Mouse (Mus musculus): ENCODE measurements at regions not wholly inside any gene's neighbourhood (a gene's known extent, or its start where the extent isn't known, plus 50 kb on each side); places are given as distances from the start of the nearest gene placed in this dataset.

GRCm38 (mm10) chr3:131795108-131796005, 230.8 kb downstream of the Papss1 start:
- DNase-seq (ENCODE audit: extremely low spot score in 1 of 2, low spot score in 1 of 2): no peak

- no peak for DNase-seq (ENCODE audit: extremely low spot score in 1 of 2, low spot score in 1 of 2)
Measured at GRCm38 (mm10) chr3:131799774-131800173, 235.2 kb downstream of the Papss1 start.

GRCm38 (mm10) chr3:131801551-131801950, 237.0 kb downstream of the Papss1 start:
- DNase-seq (ENCODE audit: extremely low spot score in 1 of 2, low spot score in 1 of 2): no peak

DNA sequence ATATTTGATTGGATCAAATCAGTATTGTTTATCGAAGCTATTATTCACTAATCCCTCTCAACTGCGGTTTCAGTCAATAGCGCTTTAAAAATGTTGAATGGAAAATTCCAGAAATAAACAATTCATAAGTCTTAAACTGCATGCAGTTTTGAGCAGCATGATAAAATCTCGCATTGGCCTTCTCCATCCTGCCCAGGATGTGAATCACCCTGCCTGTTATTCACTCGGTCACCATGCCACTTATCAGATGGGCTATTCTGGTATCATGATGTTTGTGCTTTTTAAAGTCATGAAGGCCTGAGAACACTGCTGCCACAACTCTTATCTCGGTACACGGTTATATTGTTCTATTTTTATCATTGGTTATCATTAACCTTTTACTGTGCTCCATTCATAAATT, 238.3 kb downstream of the Papss1 start:
- DNase-seq (ENCODE audit: extremely low spot score in 1 of 2, low spot score in 1 of 2): no peak

DNA sequence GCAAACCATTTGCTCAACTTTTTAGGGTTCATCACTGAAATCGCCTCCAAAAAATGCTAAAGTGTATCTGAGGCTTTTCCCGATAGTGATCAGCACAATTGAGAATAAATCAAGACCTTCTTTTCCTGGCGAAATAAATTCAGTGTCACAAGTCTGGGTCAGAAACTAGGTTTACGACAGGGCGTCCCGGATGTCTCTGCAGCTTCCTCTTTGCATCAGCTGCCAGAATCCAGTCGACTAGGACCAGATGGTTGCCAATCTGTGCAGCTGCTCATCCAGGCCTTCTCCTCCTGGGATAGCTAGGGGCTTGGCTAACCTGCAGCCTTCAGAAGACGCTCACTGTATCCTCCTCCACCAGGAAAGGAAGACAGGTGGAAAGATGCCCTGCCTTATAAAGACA, 243.6 kb downstream of the Papss1 start:
- DNase-seq (ENCODE audit: extremely low spot score in 1 of 2, low spot score in 1 of 2): peak in 1 of 2 experiments; percentile 23

GRCm38 (mm10) chr3:131812968-131813367, 248.4 kb downstream of the Papss1 start:
- DNase-seq (ENCODE audit: extremely low spot score in 1 of 2, low spot score in 1 of 2): no peak

DNA sequence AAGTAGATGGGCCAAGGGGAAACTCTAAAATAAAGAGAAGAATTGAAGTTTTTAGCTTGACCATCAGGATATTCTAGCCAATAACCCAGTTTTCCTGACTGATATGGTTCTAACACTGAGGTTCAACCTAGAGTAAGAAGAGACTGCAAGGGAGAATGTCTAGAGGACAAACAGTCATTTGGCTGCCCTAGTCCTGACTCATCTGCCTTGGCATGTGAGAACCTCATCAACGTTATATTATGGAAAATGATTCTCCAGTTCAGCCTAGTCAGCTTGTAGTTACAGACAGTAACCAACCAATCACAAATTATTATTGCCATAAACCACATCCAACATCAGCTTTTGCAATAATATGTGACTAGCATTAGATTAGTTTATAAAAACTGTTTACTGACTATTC, 254.2 kb downstream of the Papss1 start:
- no peak for DNase-seq (ENCODE audit: extremely low spot score in 1 of 2, low spot score in 1 of 2)

- no peak for DNase-seq (ENCODE audit: extremely low spot score in 1 of 2, low spot score in 1 of 2)
Measured at GRCm38 (mm10) chr3:131857442-131857841, 227.7 kb upstream of the Dkk2 start.

GRCm38 (mm10) chr3:131859083-131859482, 226.0 kb upstream of the Dkk2 start:
- no peak for DNase-seq (ENCODE audit: extremely low spot score in 1 of 2, low spot score in 1 of 2)

DNA sequence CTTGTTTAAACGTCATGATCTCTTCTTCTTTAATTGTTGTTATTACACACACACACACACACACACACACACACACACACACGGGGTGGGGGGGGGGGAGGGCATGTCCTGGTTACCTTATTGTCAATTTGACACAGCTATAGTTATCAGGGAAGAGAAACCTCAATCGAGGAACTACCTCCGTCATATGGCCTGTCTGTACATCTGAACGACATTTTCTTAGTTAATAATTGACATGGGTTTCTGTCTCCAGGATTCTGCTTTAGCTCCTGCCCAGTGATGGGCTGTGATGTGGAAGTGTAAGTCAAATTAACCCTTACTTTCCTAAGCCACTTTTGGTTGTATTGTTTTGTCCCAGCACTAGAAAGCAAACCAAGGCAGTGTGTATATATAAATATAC, 220.0 kb upstream of the Dkk2 start:
- no peak for DNase-seq (ENCODE audit: extremely low spot score in 1 of 2, low spot score in 1 of 2)

- no peak for DNase-seq (ENCODE audit: extremely low spot score in 1 of 2, low spot score in 1 of 2)
Measured at GRCm38 (mm10) chr3:131867266-131867665, 217.8 kb upstream of the Dkk2 start.

- DNase-seq (ENCODE audit: extremely low spot score in 1 of 2, low spot score in 1 of 2): no peak
Measured at GRCm38 (mm10) chr3:131868219-131868964, 216.7 kb upstream of the Dkk2 start.

DNA sequence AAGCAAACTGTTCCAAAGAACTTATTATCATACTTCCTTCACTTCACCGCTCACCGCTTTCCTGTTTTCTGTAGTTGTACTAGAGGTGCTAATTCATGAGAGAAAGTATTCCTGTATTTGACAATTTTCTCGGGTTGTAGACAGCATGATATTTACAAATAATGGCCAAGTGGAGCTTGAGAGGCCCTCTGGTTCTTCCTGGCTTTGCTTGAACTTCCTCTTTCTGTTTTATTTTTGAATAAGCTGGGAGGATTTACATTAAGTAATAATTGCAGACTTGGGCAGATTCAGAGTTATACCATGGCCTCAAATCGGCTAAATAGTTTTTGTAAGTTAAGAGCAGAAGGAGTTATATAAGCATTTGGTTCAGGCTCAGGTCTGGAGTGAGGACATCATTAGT, 215.8 kb upstream of the Dkk2 start:
- DNase-seq (ENCODE audit: extremely low spot score in 1 of 2, low spot score in 1 of 2): no peak

DNA sequence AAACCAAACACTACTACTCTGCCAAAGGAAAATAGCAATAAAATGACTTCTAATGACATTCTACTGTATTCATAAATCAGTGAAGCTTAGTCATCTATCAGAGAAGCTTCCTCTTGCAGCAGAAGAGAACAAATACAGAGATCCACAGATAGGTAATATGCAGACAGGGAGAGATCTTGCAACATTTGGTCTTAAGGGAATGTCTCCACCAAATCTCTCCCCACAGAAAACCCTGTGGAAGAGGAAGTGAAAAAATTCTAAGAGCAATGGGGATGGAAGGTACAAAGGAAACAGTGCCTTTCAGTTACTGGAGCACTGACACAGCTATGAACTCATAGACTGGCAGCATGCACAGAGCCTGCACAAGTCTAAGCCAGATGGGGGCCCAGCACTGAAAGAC, 202.4 kb upstream of the Dkk2 start:
- DNase-seq (ENCODE audit: extremely low spot score in 1 of 2, low spot score in 1 of 2): no peak

DNA sequence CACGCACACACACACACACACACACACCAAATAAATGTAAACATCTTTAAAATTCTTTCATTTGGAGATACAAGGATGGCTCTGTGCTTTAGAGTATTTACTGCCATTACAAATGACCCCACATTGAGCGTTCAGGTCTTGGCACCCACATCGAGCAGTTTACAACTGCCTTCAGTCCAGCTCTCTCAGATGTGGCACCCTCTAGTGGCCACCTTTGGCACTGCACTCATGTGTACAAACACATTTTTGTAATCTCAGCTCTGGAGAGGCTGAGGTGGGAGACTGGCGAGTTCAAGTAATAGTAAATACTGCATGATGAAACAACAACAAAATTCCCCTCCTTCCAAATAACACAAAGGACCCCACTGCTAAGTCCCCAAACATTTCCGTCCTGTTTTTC, 198.6 kb upstream of the Dkk2 start:
- DNase-seq (ENCODE audit: extremely low spot score in 1 of 2, low spot score in 1 of 2): peak in 1 of 2 experiments; percentile 24

DNA sequence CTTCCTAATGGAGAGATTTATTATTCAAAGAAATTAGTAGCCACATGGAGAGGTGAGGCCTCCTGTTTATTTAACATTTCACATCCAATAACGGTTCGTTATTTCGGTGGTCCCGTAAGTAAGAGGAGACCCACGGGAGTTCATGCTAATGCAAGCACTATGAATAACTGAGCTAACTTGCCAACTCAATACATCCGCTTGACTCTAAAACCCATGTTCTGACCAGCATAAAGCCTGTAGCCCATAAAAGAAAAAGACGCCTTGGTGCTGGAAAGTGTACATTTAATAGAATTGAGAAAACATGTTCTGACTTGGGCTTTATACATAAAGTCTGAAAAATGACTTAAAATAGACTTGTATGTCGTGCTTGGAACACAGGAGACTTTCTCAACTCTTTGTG, 198.1 kb upstream of the Dkk2 start:
- DNase-seq (ENCODE audit: extremely low spot score in 1 of 2, low spot score in 1 of 2): no peak

- no peak for DNase-seq (ENCODE audit: extremely low spot score in 1 of 2, low spot score in 1 of 2)
Measured at GRCm38 (mm10) chr3:131887670-131888069, 197.4 kb upstream of the Dkk2 start.

GRCm38 (mm10) chr3:131891941-131892340, 193.2 kb upstream of the Dkk2 start:
- DNase-seq (ENCODE audit: extremely low spot score in 1 of 2, low spot score in 1 of 2): no peak

DNA sequence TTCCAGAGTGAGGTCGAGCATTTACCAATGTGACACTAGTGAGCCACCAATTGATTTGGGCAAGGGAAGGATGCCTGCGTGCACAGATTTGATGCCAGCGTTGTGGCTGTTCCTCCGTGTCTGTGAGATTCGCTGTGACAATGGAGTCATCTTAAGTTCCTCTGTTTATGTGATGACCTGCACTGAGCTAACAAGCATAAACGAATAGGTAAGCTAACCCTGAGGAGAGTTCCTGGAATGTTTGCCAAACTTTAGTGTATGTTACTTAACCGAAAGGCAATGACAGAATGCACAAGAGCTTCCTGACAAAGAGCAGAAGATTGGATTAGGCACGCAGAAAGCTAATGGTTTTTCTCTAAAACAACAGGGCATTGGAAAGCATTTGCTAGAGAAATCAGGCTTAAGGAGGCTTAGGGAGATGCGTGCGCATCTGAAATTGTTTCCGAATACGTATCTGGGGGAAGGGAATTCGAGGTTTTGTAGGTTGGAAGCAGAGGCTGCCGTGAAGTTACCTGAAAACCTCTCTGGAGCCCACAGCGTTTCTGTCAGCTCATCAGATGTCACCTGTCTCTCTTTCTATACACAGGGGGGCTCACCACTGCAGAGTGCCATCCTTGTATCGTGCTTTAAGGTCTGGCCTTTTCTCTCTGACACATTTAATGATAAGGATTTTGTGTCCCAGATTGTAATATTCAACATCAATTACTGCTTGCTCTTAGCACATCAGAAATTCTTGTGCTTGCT, 191.9 kb upstream of the Dkk2 start:
- no peak for DNase-seq (ENCODE audit: extremely low spot score in 1 of 2, low spot score in 1 of 2)

GRCm38 (mm10) chr3:131895057-131895456, 190.0 kb upstream of the Dkk2 start:
- no peak for DNase-seq (ENCODE audit: extremely low spot score in 1 of 2, low spot score in 1 of 2)

GRCm38 (mm10) chr3:131913534-131913933, 171.6 kb upstream of the Dkk2 start:
- DNase-seq (ENCODE audit: extremely low spot score in 1 of 2, low spot score in 1 of 2): no peak

Data from layer of hippocampus, postnatal 25 days (tissue).